Mouse (Mus musculus): ENCODE data around the gene Uqcr11.

DNA sequence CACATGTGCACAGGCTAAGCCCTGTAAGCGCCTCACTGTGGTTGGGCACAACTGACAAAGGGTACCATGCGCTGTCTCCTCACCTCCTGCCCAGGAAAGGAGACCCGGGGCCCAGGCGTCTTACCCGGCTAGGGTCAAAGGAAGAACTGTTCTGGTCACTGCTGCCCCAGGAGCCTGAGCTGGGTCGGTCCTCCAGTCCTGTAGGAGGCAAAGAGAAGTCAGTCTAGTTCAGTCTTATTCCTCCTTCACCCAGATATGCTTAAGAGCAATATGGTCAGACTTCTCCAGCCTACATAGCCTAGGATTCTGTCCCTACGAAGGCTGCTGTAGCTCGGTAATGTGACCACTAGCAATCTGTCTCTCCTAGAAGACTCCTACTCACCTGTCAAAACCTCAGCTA lies 14.6 kb upstream of the Uqcr11 start:
- TF ChIP-seq CTCF (IDR thresholded peaks at IDR 0.05; ENCODE audit: insufficient read depth, low read length) (no peak), POLR2A (IDR thresholded peaks at IDR 0.05; ENCODE audit: borderline replicate concordance, extremely low read depth, low read depth, low read length) (no peak)

Measured in lung, adult 2 months (tissue).